Mouse (Mus musculus) neural tube, embryonic 14.5 days (tissue): ENCODE data around the gene Gm9958. TPM values are rescaled to one million over a fixed set of nuclear protein-coding genes. Genes with fewer than 3 reads are reported as not detected.

Experiments used
- ATAC-seq: fragments of 200-750 bp; cut with Nextera tagmentation; 2 replicates; pipeline ENCODE4 v1.8.0; 2017; ENCODE audit warnings: low read depth, mild to moderate bottlenecking, moderate TSS enrichment, moderate library complexity
- H3K27ac ChIP-seq: fragments of 300-500 bp; sonication (generic); 2 replicates; pipeline ENCODE4 v1.5.1; 2014; ENCODE audit warnings: low read depth, mild to moderate bottlenecking, control low read depth, low read length, moderate library complexity, mixed read lengths
- H3K27me3 ChIP-seq: fragments of 300-500 bp; sonication (generic); 2 replicates; pipeline ENCODE4 v1.6.1; 2014; ENCODE audit warnings: low read length; ENCODE audit not compliant: control insufficient read depth, insufficient read depth
- H3K36me3 ChIP-seq: fragments of 300-500 bp; sonication (generic); 2 replicates; pipeline ENCODE4 v1.6.1; 2014; ENCODE audit warnings: low read length, mixed read lengths; ENCODE audit not compliant: control insufficient read depth, insufficient read depth
- H3K4me1 ChIP-seq: fragments of 300-500 bp; sonication (generic); 2 replicates; pipeline ENCODE4 v1.6.1; 2014; ENCODE audit warnings: low read length; ENCODE audit not compliant: control insufficient read depth, insufficient read depth
- H3K4me2 ChIP-seq: fragments of 300-500 bp; sonication (generic); 2 replicates; pipeline ENCODE4 v1.6.1; 2014; ENCODE audit warnings: mild to moderate bottlenecking, low read depth, low read length, control low read depth
- H3K4me3 ChIP-seq: fragments of 300-500 bp; sonication (generic); 2 replicates; pipeline ENCODE4 v1.5.1; 2014; ENCODE audit warnings: low read depth, low read length, control low read depth, mixed read lengths
- H3K9ac ChIP-seq: fragments of 300-500 bp; sonication (generic); replicated peaks from 2 replicates; pipeline ENCODE4 v1.6.1; 2014; ENCODE audit warnings: low read depth, mild to moderate bottlenecking, control low read depth, low read length, mixed read lengths
- H3K9me3 ChIP-seq: fragments of 300-500 bp; sonication (generic); 2 replicates; pipeline ENCODE4 v1.6.1; 2016; ENCODE audit warnings: low read length; ENCODE audit not compliant: control insufficient read depth
- WGBS: fragments of 180-500 bp; shearing (Covaris S2); extraction: QIAGEN DNeasy Blood & Tissue Kit; methylation state at CpG from one replicate; pipeline ENCODE4 v1.1.7; 2014; 5-methylcytosine and 5-hydroxymethylcytosine counted together
- polyA plus RNA-seq: library from polyadenylated mRNA; unstranded; fragments of >200 nt; fragmentation: Nextera tagmentation; extraction: Ambion mirVana; gene quantifications from 2 replicates; pipeline ENCODE4 v1.2.1, GENCODE M21; 2014

Gm9958 gene
- polyA plus RNA-seq, 1 experiment from 2014 or later: 5.3 TPM

- no peaks in the 10 kb centered on the region for H3K27me3 ChIP-seq
- no peak overlapping the region for H3K4me3 ChIP-seq
- H3K36me3 ChIP-seq: no peaks in the 10 kb centered on the region
- 95% methylated on average over 4 of the region's 4 CpGs for WGBS
- H3K9ac ChIP-seq: no peak overlapping the region
- H3K4me2 ChIP-seq: no peak overlapping the region
- no peaks in the 10 kb centered on the region for H3K4me1 ChIP-seq
- H3K27ac ChIP-seq: no peak overlapping the region
- H3K9me3 ChIP-seq: no peaks in the 10 kb centered on the region
- peak; percentile 36; the same call in 1 of the 2 replicates for ATAC-seq
Measured at GRCm38 (mm10) chr5:90353552-90354317, 13.3 kb upstream of the Gm9958 start.

GRCm38 (mm10) chr5:90355824-90356223 lies 11.2 kb upstream of the Gm9958 start:
- ATAC-seq: no peak
- Histone ChIP-seq H3K27ac (no peak overlapping the region), H3K4me3 (no peak overlapping the region), H3K9ac (no peak overlapping the region), H3K4me2 (no peak overlapping the region), H3K27me3 (no peaks in the 10 kb centered on the region), H3K36me3 (no peaks in the 10 kb centered on the region), H3K4me1 (no peaks in the 10 kb centered on the region), H3K9me3 (no peaks in the 10 kb centered on the region)
- 94% methylated on average over 3 of the region's 3 CpGs for WGBS

- WGBS: 3% methylated on average over 6 of the region's 6 CpGs
- Histone ChIP-seq H3K4me3 (peak overlapping the region; percentile 83), H3K4me2 (peak overlapping the region; percentile 65), H3K9me3 (no peaks in the 10 kb centered on the region), H3K27me3 (no peaks in the 10 kb centered on the region), H3K9ac (peak overlapping the region; percentile 91), H3K27ac (no peak overlapping the region), H3K4me1 (peaks cover 21% of the 10 kb centered on the region), H3K36me3 (no peaks in the 10 kb centered on the region)
- ATAC-seq: no peak
Measured at GRCm38 (mm10) chr5:90364526-90364925, 2.5 kb upstream of the Gm9958 start.

GRCm38 (mm10) chr5:90365141-90365951 lies 1.7 kb upstream of the Gm9958 start:
- ATAC-seq: peak; percentile 29
- Histone ChIP-seq H3K4me1 (peaks cover 21% of the 10 kb centered on the region), H3K27me3 (no peaks in the 10 kb centered on the region), H3K27ac (peak overlapping the region; percentile 99), H3K9me3 (no peaks in the 10 kb centered on the region), H3K4me2 (peak overlapping the region; percentile 65), H3K9ac (peak overlapping the region; percentile 91), H3K4me3 (peak overlapping the region; percentile 83), H3K36me3 (no peaks in the 10 kb centered on the region)
- under 1% methylated on average over 58 of the region's 61 CpGs for WGBS

- Histone ChIP-seq H3K27me3 (no peaks in the 10 kb centered on the region), H3K4me2 (peak within 1 kb of the TSS; percentile 65), H3K4me3 (peak within 1 kb of the TSS; percentile 83), H3K36me3 (no peaks in the 10 kb centered on the region), H3K27ac (peak within 1 kb of the TSS; percentile 99), H3K4me1 (peaks cover 21% of the 10 kb centered on the region), H3K9me3 (no peaks in the 10 kb centered on the region), H3K9ac (peak within 1 kb of the TSS; percentile 91)
- WGBS: under 1% methylated on average over 82 of the region's 104 CpGs
- ATAC-seq: peak; percentile 95
Measured at GRCm38 (mm10) chr5:90366121-90367066, 610 bp upstream of the Gm9958 start, which contains the start of gene Ankrd17. Ankrd17 (minus strand) TSS chr5:90366577.

- WGBS: 86% methylated on average over 5 of the region's 5 CpGs
- H3K27me3 ChIP-seq: no peaks in the 10 kb centered on the region
Measured at GRCm38 (mm10) chr5:90370401-90370800, 3.4 kb downstream of the Gm9958 start.

GRCm38 (mm10) chr5:90373708-90374107 lies 6.7 kb downstream of the Gm9958 start:
- no peaks in the 10 kb centered on the region for H3K9me3 ChIP-seq
- no peaks in the 10 kb centered on the region for H3K4me1 ChIP-seq
- no peak overlapping the region for H3K4me2 ChIP-seq
- ATAC-seq: no peak
- H3K27me3 ChIP-seq: no peaks in the 10 kb centered on the region
- WGBS: 94% methylated on average over 4 of the region's 4 CpGs
- no peak overlapping the region for H3K4me3 ChIP-seq
- H3K27ac ChIP-seq: no peak overlapping the region
- no peak overlapping the region for H3K9ac ChIP-seq
- no peaks in the 10 kb centered on the region for H3K36me3 ChIP-seq

More at GRCm38 (mm10) chr5:90370401-90370800, 3.4 kb downstream of the Gm9958 start:
- Histone ChIP-seq H3K9ac (no peak overlapping the region), H3K36me3 (no peaks in the 10 kb centered on the region), H3K4me2 (no peak overlapping the region), H3K4me1 (peaks cover 4% of the 10 kb centered on the region; the same call in 1 of the 2 replicates), H3K9me3 (no peaks in the 10 kb centered on the region), H3K27ac (no peak overlapping the region), H3K4me3 (no peak overlapping the region)
- no peak for ATAC-seq

- H3K4me3 ChIP-seq: no peak overlapping the region
- no peak overlapping the region for H3K9ac ChIP-seq
- ATAC-seq: no peak
- H3K4me2 ChIP-seq: no peak overlapping the region
- H3K36me3 ChIP-seq: no peaks in the 10 kb centered on the region
- H3K27me3 ChIP-seq: no peaks in the 10 kb centered on the region
- H3K4me1 ChIP-seq: no peaks in the 10 kb centered on the region
- H3K27ac ChIP-seq: no peak overlapping the region
- 68% methylated on average over 4 of the region's 4 CpGs for WGBS
- no peaks in the 10 kb centered on the region for H3K9me3 ChIP-seq
Measured at GRCm38 (mm10) chr5:90381458-90381857, 14.5 kb downstream of the Gm9958 start.
